Comparison of ENCODE assay signal across 1 mouse cellular context in the genomic region with DNA sequence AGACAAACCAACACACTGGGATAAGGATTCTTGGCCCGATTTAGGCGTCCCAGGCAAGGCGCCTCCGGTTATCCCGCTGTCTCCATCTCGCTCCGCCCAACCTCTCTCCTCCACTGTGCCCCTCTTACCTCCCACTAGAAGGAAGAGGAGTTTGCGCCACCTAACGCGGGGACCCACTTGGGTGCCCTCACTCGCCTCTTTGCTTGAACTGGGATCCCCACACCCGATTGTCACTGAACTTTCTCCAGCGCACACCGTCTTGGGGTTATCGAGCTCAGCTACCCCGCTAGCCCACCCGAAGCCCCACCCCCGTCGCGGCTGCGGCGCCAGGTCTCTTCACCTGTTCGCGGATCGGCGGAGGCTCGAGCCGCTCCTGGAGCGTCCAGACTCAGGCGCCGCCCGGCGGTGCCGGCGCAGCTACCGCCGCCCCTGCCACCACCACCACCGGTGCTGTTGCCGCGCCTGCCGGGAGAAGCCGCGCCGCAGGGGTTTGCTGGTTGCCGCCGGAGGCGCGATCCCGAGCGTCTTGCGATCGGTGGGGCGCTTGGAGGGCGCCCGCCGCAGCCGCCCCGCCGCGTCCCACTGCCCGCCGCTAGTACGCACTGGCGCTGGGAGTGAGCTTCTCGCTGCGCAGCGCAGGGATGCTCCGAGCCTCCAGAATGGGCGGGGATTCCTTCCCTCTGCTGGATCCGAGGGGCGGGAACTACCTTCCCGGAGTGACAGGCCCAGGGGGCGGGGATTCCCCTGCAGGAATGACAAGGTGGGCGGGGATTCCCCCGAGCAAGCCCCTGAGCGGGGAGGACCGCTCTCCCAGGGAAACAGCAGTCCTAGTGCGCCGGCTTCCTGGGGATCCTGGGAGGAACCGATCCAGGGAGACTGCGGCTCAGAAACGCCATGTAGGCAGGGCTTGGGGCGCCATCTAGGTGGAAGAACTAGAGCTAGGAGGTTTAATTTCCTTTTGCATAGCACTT.
TF ChIP-seq lines count a peak whose summit lies in the region.

A gene (minus strand): TSS at position 648 of the 971 bp plus-strand sequence.

TF ChIP-seq in CH12.LX, 34 proteins besides CTCF, POLR2A, EP300 and RAD21:
- TF ChIP-seq MAZ (IDR thresholded peaks at IDR 0.05; ENCODE audit: low read depth, low read length) (no peak), PAX5 (IDR thresholded peaks at IDR 0.05; ENCODE audit: low read length) (no peak), HCFC1 (IDR thresholded peaks at IDR 0.05; ENCODE audit: low read depth, low read length) (no peak), ZNF384 (IDR thresholded peaks at IDR 0.05; ENCODE audit: low read depth, low read length) (no peak), ZC3H11A (IDR thresholded peaks at IDR 0.05; ENCODE audit: low read depth, low read length) (no peak), CHD2 (IDR thresholded peaks at IDR 0.05; ENCODE audit: low read length) (no peak), SIN3A (IDR thresholded peaks at IDR 0.05; ENCODE audit: low read length) (no peak), NRF1 (IDR thresholded peaks at IDR 0.05; ENCODE audit: low read depth, low read length) (peak; percentile 28; the same call in 1 of the 2 replicates), IRF4 (IDR thresholded peaks at IDR 0.05; ENCODE audit: low read depth, low read length) (no peak), BHLHE40 (IDR thresholded peaks at IDR 0.05; ENCODE audit: low read depth, low read length) (no peak), MYC (IDR thresholded peaks at IDR 0.05; ENCODE audit: low read depth, low read length) (no peak), USF1 (IDR thresholded peaks at IDR 0.05; ENCODE audit: low read depth, low read length) (no peak), ZKSCAN1 (IDR thresholded peaks at IDR 0.05; ENCODE audit: borderline replicate concordance, low read depth, low read length) (no peak), CHD1 (IDR thresholded peaks at IDR 0.05; ENCODE audit: low read depth, low read length) (no peak), GABPA (IDR thresholded peaks at IDR 0.05; ENCODE audit: insufficient replicate concordance, low read depth, low read length) (no peak), SMC3 (IDR thresholded peaks at IDR 0.05; ENCODE audit: low read depth, low read length) (peak; percentile 23; the same call in 1 of the 2 replicates), UBTF (IDR thresholded peaks at IDR 0.05; ENCODE audit: low read depth, low read length) (peak; percentile 75), E2F4 (IDR thresholded peaks at IDR 0.05; ENCODE audit: insufficient replicate concordance, low read depth, low read length) (no peak), MEF2A (IDR thresholded peaks at IDR 0.05; ENCODE audit: borderline replicate concordance, low read depth, low read length) (no peak), TBP (conservative IDR thresholded peaks at IDR 0.05; ENCODE audit: low read depth, low read length) (no peak), MAX (IDR thresholded peaks at IDR 0.05; ENCODE audit: low read length) (no peak), MXI1 (IDR thresholded peaks at IDR 0.05; ENCODE audit: low read depth, low read length) (no peak), JUN (IDR thresholded peaks at IDR 0.05; ENCODE audit: insufficient read depth, low read depth, low read length) (no peak)
